Mouse (Mus musculus): ENCODE data around the gene Cyfip2.

DNA sequence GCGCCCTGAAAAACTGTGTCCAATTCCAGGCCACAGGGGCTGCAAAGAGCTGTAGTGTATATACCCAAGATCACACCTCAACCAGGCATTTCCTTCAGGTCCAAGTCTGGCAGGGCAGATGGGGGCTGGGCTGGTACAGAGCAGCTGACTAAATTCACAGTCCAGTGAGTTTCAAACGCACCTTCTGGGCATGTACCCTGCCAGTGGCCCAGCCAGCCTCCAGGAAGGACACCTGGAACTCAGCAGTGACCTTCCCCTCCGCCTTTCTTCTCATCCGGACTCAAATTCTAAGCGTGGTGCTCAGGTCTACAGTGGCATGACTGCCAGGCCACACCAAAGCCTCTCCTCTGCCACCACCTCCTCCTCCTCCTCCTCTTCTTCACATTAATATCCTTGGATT lies 19.2 kb downstream of the Cyfip2 start:
- no peak for TF ChIP-seq EP300 (IDR thresholded peaks at IDR 0.05; ENCODE audit: insufficient read depth, low read depth, low read length)
- no peak for TF ChIP-seq CTCF (IDR thresholded peaks at IDR 0.05; ENCODE audit: low read depth, low read length)
